Mouse (Mus musculus) thymus, postnatal 0 days (tissue): ENCODE measurements around the gene Nfkbib. TPM values are rescaled to one million over a fixed set of nuclear protein-coding genes. Genes with fewer than 3 reads are reported as not detected.

Source experiments
- DNase-seq: peaks from one replicate; pipeline ENCODE4 v3.0.0-alpha.2; 2015; ENCODE audit warnings: low spot score
- polyA plus RNA-seq: library from polyadenylated mRNA; unstranded; fragments of >200 nt; fragmentation: Nextera tagmentation; extraction: Ambion mirVana; gene quantifications from 2 replicates; pipeline ENCODE4 v1.2.1, GENCODE M21; 2015

The Nfkbib gene
- polyA plus RNA-seq = 70.0 and 74.9 TPM in 2 replicates

- no peak for DNase-seq
Measured at GRCm38 (mm10) chr7:28767462-28767965, at the start of gene Nfkbib. TSS of gene Nfkbib (minus strand) at chr7:28767512.

- no peak for DNase-seq
Measured at GRCm38 (mm10) chr7:28816920-28817319, 49.6 kb upstream of the Nfkbib start.

GRCm38 (mm10) chr7:28816201-28816600 lies 48.9 kb upstream of the Nfkbib start:
- no peak for DNase-seq

- DNase-seq = no peak
Measured at GRCm38 (mm10) chr7:28815230-28815629, 47.9 kb upstream of the Nfkbib start.

- no peak for DNase-seq
Measured at GRCm38 (mm10) chr7:28814306-28815034, 47.2 kb upstream of the Nfkbib start.

GRCm38 (mm10) chr7:28812949-28813348 lies 45.6 kb upstream of the Nfkbib start:
- DNase-seq = no peak

GRCm38 (mm10) chr7:28812436-28812835 lies 45.1 kb upstream of the Nfkbib start:
- DNase-seq = no peak

GRCm38 (mm10) chr7:28811640-28812275 lies 44.4 kb upstream of the Nfkbib start:
- DNase-seq = no peak

- peak; percentile 98 for DNase-seq
Measured at GRCm38 (mm10) chr7:28811228-28811627, 43.9 kb upstream of the Nfkbib start.

GRCm38 (mm10) chr7:28810107-28811066 lies 43.1 kb upstream of the Nfkbib start:
- DNase-seq = peak; percentile 98

GRCm38 (mm10) chr7:28809401-28810089 lies 42.2 kb upstream of the Nfkbib start:
- peak; percentile 79 for DNase-seq

GRCm38 (mm10) chr7:28808957-28809393 lies 41.7 kb upstream of the Nfkbib start:
- peak; percentile 95 for DNase-seq

GRCm38 (mm10) chr7:28808221-28808941 lies 41.1 kb upstream of the Nfkbib start, which contains the start of gene Hnrnpl:
TSS of gene Hnrnpl (plus strand) at chr7:28808541.
- peak; percentile 86 for DNase-seq

GRCm38 (mm10) chr7:28807641-28808220 lies 40.4 kb upstream of the Nfkbib start:
- no peak for DNase-seq

GRCm38 (mm10) chr7:28806869-28807268 lies 39.6 kb upstream of the Nfkbib start:
- DNase-seq = peak; percentile 73

GRCm38 (mm10) chr7:28803756-28804155 lies 36.4 kb upstream of the Nfkbib start:
- no peak for DNase-seq

GRCm38 (mm10) chr7:28802846-28803588 lies 35.7 kb upstream of the Nfkbib start:
- no peak for DNase-seq

- DNase-seq = no peak
Measured at GRCm38 (mm10) chr7:28801901-28802670, 34.8 kb upstream of the Nfkbib start.
